Mouse (Mus musculus): Measurements from ENCODE around the gene Pou2f3.

DNA sequence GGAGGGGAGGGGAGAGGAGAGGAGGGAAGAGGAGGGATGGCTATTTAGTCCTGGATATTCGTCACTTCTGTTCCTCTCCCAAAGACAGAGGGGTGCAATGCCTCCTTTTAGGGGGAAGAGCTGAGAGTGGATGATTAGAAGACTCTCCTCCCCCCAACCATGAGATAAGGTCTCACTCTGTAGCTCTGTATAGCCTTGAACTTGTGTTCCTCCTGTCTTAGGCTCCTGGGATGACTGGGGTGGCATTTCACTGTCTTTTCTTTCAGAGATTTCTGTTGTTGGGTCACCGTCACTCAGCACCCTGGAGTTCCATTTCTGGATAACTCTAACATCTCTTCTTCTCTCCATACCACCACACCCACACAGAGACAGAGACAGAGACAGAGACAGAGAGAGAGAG lies 28.0 kb upstream of the Pou2f3 start:
- TF ChIP-seq CTCF (conservative IDR thresholded peaks at IDR 0.05; ENCODE audit: insufficient read depth, insufficient read length, low read depth, low read length): no peak
- TF ChIP-seq POLR2A (IDR thresholded peaks at IDR 0.05; ENCODE audit: low read depth, low read length): no peak
